16 mouse cellular contexts compared by ENCODE assay signal in genomic region chr2:75557392-75557791, GRCm38 (mm10).
"Had no signal": no experiment of that assay in that cellular context is flagged by ENCODE, and none has a peak within 500 bp of the region (broad histone marks: within the 10 kb centered on the region; RNA-seq: fewer than 3 reads in every experiment).

No protein-coding gene starts in this region.

- H3K4me1 ChIP-seq: liver, embryonic 13.5 days; midbrain, embryonic 12.5 days had no signal

- H3K27ac ChIP-seq: liver, embryonic 13.5 days; midbrain, embryonic 12.5 days; neural tube, embryonic 13.5 days; stomach, postnatal 0 days had no signal

- H3K27me3 ChIP-seq: liver, embryonic 13.5 days; midbrain, embryonic 12.5 days; neural tube, embryonic 13.5 days had no signal

- H3K4me2 ChIP-seq: liver, embryonic 13.5 days; midbrain, embryonic 12.5 days; neural tube, embryonic 13.5 days had no signal

- ATAC-seq: intestine, postnatal 0 days; midbrain, embryonic 16.5 days had no signal

- H3K4me3 ChIP-seq: liver, embryonic 13.5 days; midbrain, embryonic 12.5 days; myocyte; neural tube, embryonic 13.5 days had no signal

- DNase-seq: kidney, adult 2 months; kidney, postnatal 14 days; kidney, postnatal 4 days; liver, embryonic 13.5 days; lung, adult 2 months; lung, postnatal 14 days; right cerebral cortex, adult 18-20 months; right cerebral cortex, postnatal 14 days; right cerebral cortex, postnatal 4 days; thymus, adult 2 months had no signal

- H3K9ac ChIP-seq: liver, embryonic 13.5 days; midbrain, embryonic 12.5 days; neural tube, embryonic 13.5 days had no signal

- H3K36me3 ChIP-seq: liver, embryonic 13.5 days; midbrain, embryonic 12.5 days; neural tube, embryonic 13.5 days had no signal

- H3K9me3 ChIP-seq: liver, embryonic 13.5 days; midbrain, embryonic 12.5 days; neural tube, embryonic 13.5 days had no signal
